Mouse (Mus musculus): Measurements from ENCODE around the gene Sema7a. TPM values are rescaled to one million over a fixed set of nuclear protein-coding genes. Genes with fewer than 3 reads are reported as not detected.

Gene Sema7a
- total and polyA plus RNA-seq, 3 experiments, result 0.03 TPM; not detected in 2

- Histone ChIP-seq H3K4me3 (ENCODE audit: control insufficient read depth in 1 of 2, insufficient read depth in 1 of 2, low read depth in 2 of 2, low read length in 2 of 2) (no peak overlapping the region), H3K9ac (ENCODE audit: control insufficient read depth, low read depth, low read length, poor library complexity, severe bottlenecking) (no peak overlapping the region), H3K27me3 (ENCODE audit: control insufficient read depth in 1 of 2, insufficient read depth in 2 of 2, low read length in 2 of 2) (peaks cover 18% of the 10 kb centered on the region in 2 experiments), H3K36me3 (ENCODE audit: control insufficient read depth in 1 of 2, insufficient read depth in 2 of 2, low read length in 2 of 2) (no peaks in the 10 kb centered on the region), H3K79me2 (ENCODE audit: control insufficient read depth, insufficient read depth, low read length, poor library complexity) (no peaks in the 10 kb centered on the region), H3K4me1 (ENCODE audit: control insufficient read depth in 1 of 2, insufficient read depth in 2 of 2, low read length in 2 of 2) (no peaks in the 10 kb centered on the region), H3K27ac (ENCODE audit: control insufficient read depth, low read depth, low read length) (no peak overlapping the region), H3K9me3 (replicated peaks; ENCODE audit: insufficient read depth, low read length) (no peaks in the 10 kb centered on the region)
- no peak for DNase-seq (ENCODE audit: low read depth, low spot score)
- no peak for TF ChIP-seq ZKSCAN1 (IDR thresholded peaks at IDR 0.05; ENCODE audit: low read depth, low read length)
- no peak for TF ChIP-seq MYC (IDR thresholded peaks at IDR 0.05; ENCODE audit: low read depth, low read length)
- TF ChIP-seq TBP (IDR thresholded peaks at IDR 0.05; ENCODE audit: low read depth, low read length), result no peak
- no peak for TF ChIP-seq HCFC1 (IDR thresholded peaks at IDR 0.05; ENCODE audit: low read depth, low read length)
- TF ChIP-seq USF1 (IDR thresholded peaks at IDR 0.05; ENCODE audit: low read depth, low read length), result no peak
- no peak for TF ChIP-seq BHLHE40 (IDR thresholded peaks at IDR 0.05; ENCODE audit: borderline replicate concordance, low read depth, low read length)
Observed at GRCm38 (mm10) chr9:58003272-58003671, 63.4 kb downstream of the Sema7a start.

GRCm38 (mm10) chr9:58005753-58006461 lies 66.0 kb downstream of the Sema7a start, which contains the start of gene Cyp11a1:
TSS of gene Cyp11a1 (plus strand) at chr9:58006411.
- Histone ChIP-seq H3K27me3 (ENCODE audit: control insufficient read depth in 1 of 2, insufficient read depth in 2 of 2, low read length in 2 of 2) (peaks cover 16 to 19% of the 10 kb centered on the region in 2 experiments), H3K9me3 (replicated peaks; ENCODE audit: insufficient read depth, low read length) (no peaks in the 10 kb centered on the region), H3K4me3 (ENCODE audit: control insufficient read depth in 1 of 2, insufficient read depth in 1 of 2, low read depth in 2 of 2, low read length in 2 of 2) (no peak within 1 kb of the TSS), H3K4me1 (ENCODE audit: control insufficient read depth in 1 of 2, insufficient read depth in 2 of 2, low read length in 2 of 2) (no peaks in the 10 kb centered on the region), H3K27ac (ENCODE audit: control insufficient read depth, low read depth, low read length) (no peak within 1 kb of the TSS), H3K9ac (ENCODE audit: control insufficient read depth, low read depth, low read length, poor library complexity, severe bottlenecking) (no peak within 1 kb of the TSS), H3K79me2 (ENCODE audit: control insufficient read depth, insufficient read depth, low read length, poor library complexity) (no peaks in the 10 kb centered on the region), H3K36me3 (ENCODE audit: control insufficient read depth in 1 of 2, insufficient read depth in 2 of 2, low read length in 2 of 2) (no peaks in the 10 kb centered on the region)
- DNase-seq (ENCODE audit: low read depth, low spot score), result peak; percentile 22
- TF ChIP-seq JUND (IDR thresholded peaks at IDR 0.05; ENCODE audit: low read depth, low read length) (no peak), GATA1 (IDR thresholded peaks at IDR 0.05; ENCODE audit: low read depth, low read length) (no peak), TAL1 (IDR thresholded peaks at IDR 0.05; ENCODE audit: low read length) (peak; percentile 19; the same call in 1 of the 2 replicates)

DNA sequence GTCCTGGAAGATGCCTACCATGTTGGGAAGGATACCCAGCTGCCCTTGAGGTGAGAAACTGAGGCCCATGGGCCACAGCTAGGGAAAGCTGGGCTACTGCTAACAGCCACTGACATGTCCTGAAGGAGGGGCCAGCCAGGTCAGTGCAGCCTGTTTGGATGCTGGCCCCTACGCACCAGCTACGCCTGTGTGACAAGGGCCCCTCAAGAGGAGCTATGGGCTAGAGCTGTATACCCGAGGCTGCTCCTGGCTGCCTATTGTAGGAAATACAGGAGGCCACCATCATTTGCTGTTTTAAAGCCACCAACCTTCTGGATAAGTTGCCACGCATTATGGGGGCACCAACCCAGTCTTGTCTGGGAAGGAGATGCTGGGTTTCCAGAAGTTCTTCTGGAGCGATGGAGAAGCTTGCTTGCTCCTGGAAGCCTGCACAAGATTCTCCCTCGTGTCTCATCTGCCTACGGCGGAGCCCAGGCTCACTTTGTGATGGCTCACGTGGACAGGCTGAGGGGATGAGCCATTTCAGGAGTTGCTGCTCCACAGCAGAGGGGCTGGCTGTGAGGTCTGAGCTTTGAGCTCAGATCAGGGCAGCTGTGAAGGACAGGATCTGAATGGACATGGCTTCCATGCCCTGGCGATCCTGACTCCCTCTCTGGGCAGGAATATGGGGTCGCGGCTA lies 68.6 kb downstream of the Sema7a start:
- Histone ChIP-seq H3K4me3 (ENCODE audit: control insufficient read depth in 1 of 2, insufficient read depth in 1 of 2, low read depth in 2 of 2, low read length in 2 of 2) (no peak overlapping the region), H3K9me3 (replicated peaks; ENCODE audit: insufficient read depth, low read length) (no peaks in the 10 kb centered on the region), H3K79me2 (ENCODE audit: control insufficient read depth, insufficient read depth, low read length, poor library complexity) (no peaks in the 10 kb centered on the region), H3K36me3 (ENCODE audit: control insufficient read depth in 1 of 2, insufficient read depth in 2 of 2, low read length in 2 of 2) (no peaks in the 10 kb centered on the region), H3K4me1 (ENCODE audit: control insufficient read depth in 1 of 2, insufficient read depth in 2 of 2, low read length in 2 of 2) (no peaks in the 10 kb centered on the region), H3K27ac (ENCODE audit: control insufficient read depth, low read depth, low read length) (no peak overlapping the region), H3K27me3 (ENCODE audit: control insufficient read depth in 1 of 2, insufficient read depth in 2 of 2, low read length in 2 of 2) (peaks cover 27 to 29% of the 10 kb centered on the region in 2 experiments), H3K9ac (ENCODE audit: control insufficient read depth, low read depth, low read length, poor library complexity, severe bottlenecking) (no peak overlapping the region)
- DNase-seq (ENCODE audit: low read depth, low spot score), result no peak
- TF ChIP-seq EP300 (IDR thresholded peaks at IDR 0.05; ENCODE audit: low read depth in 1 of 2, low read length in 2 of 2) (no peak), CHD2 (IDR thresholded peaks at IDR 0.05; ENCODE audit: low read length) (no peak), MAZ (IDR thresholded peaks at IDR 0.05; ENCODE audit: low read depth, low read length) (no peak), ELF1 (IDR thresholded peaks at IDR 0.05; ENCODE audit: low read depth, low read length) (no peak), POLR2AphosphoS2 (IDR thresholded peaks at IDR 0.05; ENCODE audit: low read length) (no peak), GABPA (IDR thresholded peaks at IDR 0.05; ENCODE audit: low read depth, low read length) (no peak), TAL1 (IDR thresholded peaks at IDR 0.05; ENCODE audit: low read length) (no peak), JUND (IDR thresholded peaks at IDR 0.05; ENCODE audit: low read depth, low read length) (no peak), NELFE (IDR thresholded peaks at IDR 0.05; ENCODE audit: low read depth, low read length) (no peak), CHD1 (IDR thresholded peaks at IDR 0.05; ENCODE audit: low read depth, low read length) (no peak), RAD21 (IDR thresholded peaks at IDR 0.05; ENCODE audit: low read depth, low read length) (no peak), USF2 (IDR thresholded peaks at IDR 0.05; ENCODE audit: borderline replicate concordance in 1 of 2, insufficient read depth in 1 of 2, low read depth in 1 of 2, low read length in 2 of 2) (no peak), POLR2AphosphoS5 (IDR thresholded peaks at IDR 0.05; ENCODE audit: borderline replicate concordance, low read depth, low read length) (no peak), UBTF (IDR thresholded peaks at IDR 0.05; ENCODE audit: borderline replicate concordance, insufficient read depth, low read depth, low read length) (no peak), GATA1 (IDR thresholded peaks at IDR 0.05; ENCODE audit: low read depth, low read length) (no peak), ZC3H11A (IDR thresholded peaks at IDR 0.05; ENCODE audit: low read depth, low read length) (no peak), ZMIZ1 (IDR thresholded peaks at IDR 0.05; ENCODE audit: low read depth, low read length) (no peak)

All from MEL (cell line).